Mouse (Mus musculus): ENCODE data around the gene Tsc22d1.

GRCm38 (mm10) chr14:76457696-76458095 is 42.9 kb downstream of the Tsc22d1 start:
- no peak for TF ChIP-seq POLR2A (IDR thresholded peaks at IDR 0.05; ENCODE audit: extremely low read depth, insufficient read depth, low read length)
- TF ChIP-seq CTCF (IDR thresholded peaks at IDR 0.05; ENCODE audit: extremely low read depth, insufficient read depth, low read length) = no peak

All from cortical plate, adult 2 months (tissue).